Mouse (Mus musculus): ENCODE measurements at regions not wholly inside any gene's neighbourhood (a gene's known extent, or its start where the extent isn't known, plus 50 kb on each side); places are given as distances from the start of the nearest gene placed in this dataset.

- H3K4me1 ChIP-seq (replicated peaks): no peaks in the 10 kb centered on the region
- no peaks in the 10 kb centered on the region for H3K27me3 ChIP-seq
- DNase-seq: no peak
- ATAC-seq (ENCODE audit: low read depth): no peak
- WGBS (ENCODE audit: insufficient replicate concordance): 57% methylated on average over 5 of the region's 5 CpGs
- no peaks in the 10 kb centered on the region for H3K9me3 ChIP-seq (replicated peaks)
- H3K4me2 ChIP-seq: no peak overlapping the region
- no peak overlapping the region for H3K27ac ChIP-seq
- H3K36me3 ChIP-seq: no peaks in the 10 kb centered on the region
- H3K4me3 ChIP-seq (replicated peaks): no peak overlapping the region
- no peak overlapping the region for H3K9ac ChIP-seq
Observed at GRCm38 (mm10) chr15:31854764-31855163, 253.1 kb downstream of the Fam173b start.

GRCm38 (mm10) chr15:31855188-31855587 lies 253.5 kb downstream of the Fam173b start:
- Histone ChIP-seq H3K4me1 (replicated peaks) (no peaks in the 10 kb centered on the region), H3K4me3 (replicated peaks) (no peak overlapping the region), H3K27me3 (no peaks in the 10 kb centered on the region), H3K27ac (no peak overlapping the region), H3K4me2 (no peak overlapping the region), H3K9ac (no peak overlapping the region), H3K36me3 (no peaks in the 10 kb centered on the region), H3K9me3 (replicated peaks) (no peaks in the 10 kb centered on the region)
- WGBS (ENCODE audit: insufficient replicate concordance): 57% methylated on average over 3 of the region's 3 CpGs
- DNase-seq: no peak
- no peak for ATAC-seq (ENCODE audit: low read depth)

- Histone ChIP-seq H3K4me3 (replicated peaks) (no peak overlapping the region), H3K4me1 (replicated peaks) (no peaks in the 10 kb centered on the region), H3K27me3 (no peaks in the 10 kb centered on the region), H3K4me2 (no peak overlapping the region), H3K9me3 (replicated peaks) (no peaks in the 10 kb centered on the region), H3K9ac (no peak overlapping the region), H3K36me3 (no peaks in the 10 kb centered on the region), H3K27ac (no peak overlapping the region)
- ATAC-seq (ENCODE audit: low read depth) (no peak), DNase-seq (no peak)
- WGBS (ENCODE audit: insufficient replicate concordance): 63% methylated on average over 3 of the region's 3 CpGs
Observed at GRCm38 (mm10) chr15:31869100-31869499, 267.4 kb downstream of the Fam173b start.

- no peaks in the 10 kb centered on the region for H3K36me3 ChIP-seq
- no peak for DNase-seq
- H3K4me2 ChIP-seq: no peak overlapping the region
- H3K27me3 ChIP-seq: no peaks in the 10 kb centered on the region
- no peaks in the 10 kb centered on the region for H3K4me1 ChIP-seq (replicated peaks)
- no peaks in the 10 kb centered on the region for H3K9me3 ChIP-seq (replicated peaks)
- H3K9ac ChIP-seq: no peak overlapping the region
- no peak overlapping the region for H3K4me3 ChIP-seq (replicated peaks)
- 64% methylated on average over 14 of the region's 14 CpGs for WGBS (ENCODE audit: insufficient replicate concordance)
- no peak overlapping the region for H3K27ac ChIP-seq
- ATAC-seq (ENCODE audit: low read depth): no peak
Observed at GRCm38 (mm10) chr15:31869673-31870417, 268.2 kb downstream of the Fam173b start.

GRCm38 (mm10) chr15:31875436-31875835 lies 273.8 kb downstream of the Fam173b start:
- 55% methylated on average over 2 of the region's 2 CpGs for WGBS (ENCODE audit: insufficient replicate concordance)
- Histone ChIP-seq H3K4me1 (replicated peaks) (no peaks in the 10 kb centered on the region), H3K4me2 (no peak overlapping the region), H3K27ac (no peak overlapping the region), H3K27me3 (no peaks in the 10 kb centered on the region), H3K4me3 (replicated peaks) (no peak overlapping the region), H3K36me3 (no peaks in the 10 kb centered on the region), H3K9me3 (replicated peaks) (peaks cover 3% of the 10 kb centered on the region; the same call in 1 of the 2 replicates), H3K9ac (no peak overlapping the region)
- no peak for ATAC-seq (ENCODE audit: low read depth)
- no peak for DNase-seq

GRCm38 (mm10) chr15:31880479-31880878 lies 278.8 kb downstream of the Fam173b start:
- H3K4me2 ChIP-seq: no peak overlapping the region
- H3K4me3 ChIP-seq (replicated peaks): no peak overlapping the region
- no peak overlapping the region for H3K9ac ChIP-seq
- ATAC-seq (ENCODE audit: low read depth): no peak
- H3K27me3 ChIP-seq: no peaks in the 10 kb centered on the region
- DNase-seq: no peak
- no peaks in the 10 kb centered on the region for H3K4me1 ChIP-seq (replicated peaks)
- no peaks in the 10 kb centered on the region for H3K36me3 ChIP-seq
- WGBS (ENCODE audit: insufficient replicate concordance): 72% methylated on average over 9 of the region's 9 CpGs
- H3K27ac ChIP-seq: no peak overlapping the region
- peaks cover 3% of the 10 kb centered on the region; the same call in 1 of the 2 replicates for H3K9me3 ChIP-seq (replicated peaks)

GRCm38 (mm10) chr15:31882331-31882730 lies 280.7 kb downstream of the Fam173b start:
- Histone ChIP-seq H3K9ac (no peak overlapping the region), H3K4me1 (replicated peaks) (no peaks in the 10 kb centered on the region), H3K36me3 (no peaks in the 10 kb centered on the region), H3K9me3 (replicated peaks) (peaks cover 3% of the 10 kb centered on the region; the same call in 1 of the 2 replicates), H3K4me3 (replicated peaks) (no peak overlapping the region), H3K27me3 (no peaks in the 10 kb centered on the region), H3K4me2 (no peak overlapping the region), H3K27ac (no peak overlapping the region)
- 71% methylated on average over 5 of the region's 5 CpGs for WGBS (ENCODE audit: insufficient replicate concordance)
- ATAC-seq (ENCODE audit: low read depth): no peak
- DNase-seq: no peak

GRCm38 (mm10) chr15:31883516-31883915 lies 281.9 kb downstream of the Fam173b start:
- no peak overlapping the region for H3K4me3 ChIP-seq (replicated peaks)
- WGBS (ENCODE audit: insufficient replicate concordance): 79% methylated on average over 9 of the region's 9 CpGs

GRCm38 (mm10) chr15:31898904-31899650 lies 278.0 kb upstream of the Tas2r119 start:
- no peak overlapping the region for H3K9ac ChIP-seq
- H3K4me1 ChIP-seq (replicated peaks): no peaks in the 10 kb centered on the region
- ATAC-seq (ENCODE audit: low read depth) (no peak), DNase-seq (no peak)
- H3K9me3 ChIP-seq (replicated peaks): no peaks in the 10 kb centered on the region
- H3K27ac ChIP-seq: no peak overlapping the region
- H3K27me3 ChIP-seq: no peaks in the 10 kb centered on the region
- 76% methylated on average over 13 of the region's 13 CpGs for WGBS (ENCODE audit: insufficient replicate concordance)
- H3K36me3 ChIP-seq: no peaks in the 10 kb centered on the region
- H3K4me2 ChIP-seq: no peak overlapping the region
- no peak overlapping the region for H3K4me3 ChIP-seq (replicated peaks)

More at GRCm38 (mm10) chr15:31883516-31883915, 281.9 kb downstream of the Fam173b start:
- no peak overlapping the region for H3K27ac ChIP-seq
- no peak overlapping the region for H3K4me2 ChIP-seq
- no peak for DNase-seq
- H3K9ac ChIP-seq: no peak overlapping the region
- peaks cover 3% of the 10 kb centered on the region; the same call in 1 of the 2 replicates for H3K9me3 ChIP-seq (replicated peaks)
- no peaks in the 10 kb centered on the region for H3K4me1 ChIP-seq (replicated peaks)
- no peak for ATAC-seq (ENCODE audit: low read depth)
- no peaks in the 10 kb centered on the region for H3K27me3 ChIP-seq
- H3K36me3 ChIP-seq: no peaks in the 10 kb centered on the region

- Histone ChIP-seq H3K4me3 (replicated peaks) (no peak overlapping the region), H3K36me3 (no peaks in the 10 kb centered on the region), H3K27ac (no peak overlapping the region), H3K4me2 (no peak overlapping the region), H3K4me1 (replicated peaks) (no peaks in the 10 kb centered on the region), H3K9ac (no peak overlapping the region), H3K9me3 (replicated peaks) (no peaks in the 10 kb centered on the region), H3K27me3 (no peaks in the 10 kb centered on the region)
- 52% methylated on average over 4 of the region's 4 CpGs for WGBS (ENCODE audit: insufficient replicate concordance)
- DNase-seq (no peak), ATAC-seq (ENCODE audit: low read depth) (no peak)
Observed at GRCm38 (mm10) chr15:31900325-31900724, 276.8 kb upstream of the Tas2r119 start.

- Histone ChIP-seq H3K4me3 (replicated peaks) (no peak overlapping the region), H3K9me3 (replicated peaks) (no peaks in the 10 kb centered on the region), H3K27ac (no peak overlapping the region), H3K4me2 (no peak overlapping the region), H3K36me3 (no peaks in the 10 kb centered on the region), H3K4me1 (replicated peaks) (no peaks in the 10 kb centered on the region), H3K9ac (no peak overlapping the region), H3K27me3 (no peaks in the 10 kb centered on the region)
- 70% methylated on average over 9 of the region's 9 CpGs for WGBS (ENCODE audit: insufficient replicate concordance)
- ATAC-seq (ENCODE audit: low read depth): no peak
- DNase-seq: no peak
Observed at GRCm38 (mm10) chr15:31908432-31908831, 268.7 kb upstream of the Tas2r119 start.
